Mouse (Mus musculus): ENCODE measurements around the gene Gstm5. TPM values are rescaled to one million over a fixed set of nuclear protein-coding genes. Genes with fewer than 3 reads are reported as not detected.
"Not testable (repeated sequence)": the region's sequence is repeated elsewhere in the genome, so short reads cannot be mapped to it uniquely, and the experiment has no call there.

Gstm5 gene
- polyA plus RNA-seq, 2 experiments from 2014 or later: 1.4 TPM; not detected in 1

DNA sequence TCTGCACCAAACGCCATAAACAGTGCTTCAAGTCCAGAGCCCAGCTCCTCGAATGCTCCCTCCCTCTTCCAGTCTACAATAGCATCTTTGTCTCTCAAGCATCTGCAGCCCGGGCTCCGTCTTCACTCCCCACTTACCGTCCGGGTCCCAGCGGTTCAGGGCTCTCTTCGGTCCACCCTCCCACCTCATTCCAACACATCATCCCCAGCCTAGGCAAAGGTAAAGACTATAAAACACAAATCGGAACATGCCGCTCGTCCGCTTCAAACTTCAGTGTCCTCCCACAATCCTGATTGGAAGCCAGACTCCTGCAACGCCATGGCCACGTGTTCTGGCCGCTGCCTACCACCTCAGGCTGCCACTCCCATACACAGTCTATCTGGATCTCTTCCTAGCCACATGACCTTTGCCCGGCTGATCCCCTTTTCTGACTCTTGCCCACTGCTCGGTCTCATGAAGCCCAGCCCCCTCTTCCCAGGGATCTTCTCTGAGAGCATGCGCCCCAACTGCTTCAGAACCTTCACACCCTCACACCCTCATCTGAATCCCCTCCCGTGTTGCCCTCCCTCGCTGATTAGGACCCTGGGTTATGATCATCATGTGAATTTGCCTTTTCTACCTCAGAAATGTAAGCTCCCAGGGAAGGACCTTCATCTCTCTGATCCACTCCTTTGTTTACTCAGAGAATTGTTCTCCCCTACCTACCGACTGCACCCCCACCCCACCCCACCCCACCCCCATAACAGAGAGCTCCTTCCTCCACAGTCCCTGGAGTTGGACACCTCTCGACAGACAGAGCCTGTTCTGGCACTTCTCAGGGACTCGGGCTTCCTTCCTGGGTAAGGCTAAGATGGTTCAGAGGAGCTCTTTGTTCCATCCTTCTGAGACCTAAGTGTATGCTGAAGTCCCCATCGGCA is 22.0 kb upstream of the Gstm5 start:
- ATAC-seq: no peak

DNA sequence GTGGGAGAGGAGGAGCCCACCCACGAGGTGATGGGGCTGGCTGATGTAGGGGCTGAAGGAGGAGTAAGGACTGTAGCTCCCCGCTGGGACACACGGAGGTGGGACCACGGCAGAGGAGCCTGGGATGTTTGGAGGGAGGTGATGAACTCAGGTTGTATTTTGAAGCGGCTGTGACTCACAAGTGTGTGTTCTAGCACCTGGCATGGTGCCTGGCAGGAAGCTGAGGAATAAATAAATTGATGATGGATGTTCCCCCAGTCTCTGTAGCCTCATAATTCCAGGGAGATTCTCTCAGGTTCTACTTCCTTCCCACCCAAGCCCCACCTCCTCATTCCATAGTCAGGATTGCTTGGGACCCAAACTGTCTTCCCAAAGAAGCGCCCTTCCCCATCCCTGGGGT is 20.4 kb upstream of the Gstm5 start:
- ATAC-seq: no peak

DNA sequence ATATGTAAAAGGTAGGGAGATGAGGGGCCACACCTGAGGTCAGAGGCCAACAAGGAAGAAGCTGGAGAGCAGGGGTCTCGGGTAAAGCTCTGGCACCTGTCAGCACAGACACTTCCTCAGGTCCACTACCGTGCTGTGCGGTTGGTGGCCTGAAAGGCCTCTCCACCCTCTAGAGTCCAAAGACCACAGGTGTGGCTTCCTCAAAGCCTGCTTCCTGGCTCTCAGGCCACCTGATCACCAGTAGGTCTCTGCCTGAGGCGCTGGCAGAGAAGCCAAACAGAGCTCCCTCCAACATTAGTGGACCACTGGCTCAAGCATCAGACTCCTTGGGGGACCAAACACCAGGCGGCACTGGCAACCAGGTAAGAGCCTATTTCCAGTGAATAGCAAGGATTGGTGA is 18.6 kb upstream of the Gstm5 start, which contains the start of gene Eps8l3:
TSS of gene Eps8l3 (plus strand) at position 225 of the 400 bp plus-strand sequence.
- ATAC-seq: no peak

DNA sequence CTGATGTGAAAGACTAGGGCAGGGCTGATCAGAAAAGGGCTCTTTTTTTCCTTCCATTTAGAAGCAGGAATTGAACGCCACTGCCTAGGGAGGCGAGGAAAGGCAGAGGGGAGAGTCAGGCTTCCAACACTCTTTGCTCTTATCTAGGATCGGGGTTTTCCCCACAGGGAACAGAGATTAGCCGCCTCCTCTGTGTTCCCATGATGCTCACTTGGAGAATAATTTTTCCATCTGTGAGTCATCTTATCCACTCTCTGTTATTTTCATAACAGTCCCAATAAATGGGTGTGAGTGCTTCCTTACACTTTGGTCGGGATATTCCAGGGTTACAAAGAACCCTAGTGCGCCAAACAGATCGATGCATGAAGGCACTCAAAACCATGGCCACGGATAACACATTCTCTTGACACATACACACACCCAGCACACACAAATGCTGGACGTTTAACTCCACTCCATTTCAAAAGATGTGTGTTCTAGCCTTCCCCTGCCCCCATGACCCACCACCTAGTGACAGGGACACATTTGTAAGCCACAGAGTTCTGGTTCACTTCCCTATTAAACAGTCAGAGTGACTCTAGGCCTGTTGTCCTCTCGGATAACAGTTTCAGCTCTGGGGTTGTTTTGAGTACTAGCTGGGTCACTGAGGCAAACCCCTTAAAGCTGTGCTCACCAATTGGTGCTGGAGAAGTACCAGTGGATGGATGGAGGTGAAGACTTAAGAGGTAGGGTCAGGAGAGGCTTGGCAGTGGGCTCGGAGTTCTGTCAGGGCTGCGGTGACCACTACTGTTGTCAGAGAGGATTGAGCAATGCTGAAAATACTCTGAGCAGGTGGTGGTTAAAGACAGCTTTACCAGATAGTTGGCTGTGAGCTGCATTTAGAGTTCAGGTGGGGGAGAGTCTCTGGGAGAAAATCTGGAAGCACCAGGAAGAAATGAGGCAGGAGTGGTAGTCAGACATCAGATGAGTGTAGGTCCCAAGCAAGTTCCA is 17.6 kb upstream of the Gstm5 start:
- ATAC-seq: no peak

DNA sequence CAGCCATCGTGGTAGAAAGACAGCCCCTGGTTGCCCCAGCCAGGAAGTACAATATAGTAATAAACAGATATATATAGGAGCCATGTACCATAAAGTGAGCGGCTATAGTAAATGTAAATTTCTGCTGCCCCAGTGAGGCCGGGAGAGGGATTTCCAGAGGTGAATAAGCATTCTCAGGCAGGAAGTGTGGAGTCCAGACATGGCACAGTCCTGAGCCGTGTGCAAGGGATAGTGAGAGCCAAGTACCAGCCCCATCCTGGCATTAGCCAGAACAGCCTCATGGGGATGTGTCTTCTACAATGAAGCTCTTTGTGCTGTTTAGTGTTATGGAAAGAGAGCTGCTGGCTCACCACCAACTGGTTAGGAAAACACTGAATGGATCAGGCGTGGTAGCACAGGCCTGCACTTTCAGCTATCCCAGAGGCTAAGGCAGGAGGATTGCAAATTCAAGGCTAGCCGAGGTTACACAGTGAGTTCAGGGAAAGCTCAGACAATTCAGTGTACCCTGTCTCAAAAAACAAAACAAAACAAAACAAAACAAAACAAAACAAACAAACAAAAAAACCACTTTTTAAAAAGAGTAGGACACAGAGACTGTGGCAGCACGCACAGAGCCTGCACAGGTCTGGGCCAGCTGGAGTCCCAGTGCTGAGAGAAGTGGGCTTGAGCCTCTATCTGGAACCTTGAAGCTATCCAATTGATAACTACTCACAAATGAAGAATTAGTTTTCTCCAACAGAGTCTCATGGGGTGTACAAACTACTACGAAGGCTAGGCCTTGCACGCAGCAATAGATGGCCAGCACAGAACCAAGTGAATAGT is 7.7 kb upstream of the Gstm5 start:
- ATAC-seq: no peak

DNA sequence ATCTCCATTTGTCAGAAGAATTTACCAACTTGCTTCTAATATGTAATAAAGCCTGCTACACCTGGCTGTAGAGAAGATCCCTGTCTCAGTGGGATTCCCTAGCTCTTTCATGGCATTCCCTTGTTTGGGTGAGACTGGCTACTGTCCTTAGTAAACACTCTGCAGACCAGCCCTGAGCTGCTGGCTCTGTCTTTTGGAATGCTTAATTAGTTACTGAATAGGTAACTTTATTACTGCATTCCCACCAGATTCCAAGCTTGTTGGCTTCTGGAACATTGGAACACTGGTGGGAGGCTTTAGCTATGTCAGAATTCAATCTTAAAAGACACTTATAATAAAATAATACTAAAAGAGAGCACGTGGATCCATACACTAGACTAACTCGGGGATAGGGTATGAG is 6.4 kb upstream of the Gstm5 start:
- ATAC-seq: not testable (repeated sequence)

DNA sequence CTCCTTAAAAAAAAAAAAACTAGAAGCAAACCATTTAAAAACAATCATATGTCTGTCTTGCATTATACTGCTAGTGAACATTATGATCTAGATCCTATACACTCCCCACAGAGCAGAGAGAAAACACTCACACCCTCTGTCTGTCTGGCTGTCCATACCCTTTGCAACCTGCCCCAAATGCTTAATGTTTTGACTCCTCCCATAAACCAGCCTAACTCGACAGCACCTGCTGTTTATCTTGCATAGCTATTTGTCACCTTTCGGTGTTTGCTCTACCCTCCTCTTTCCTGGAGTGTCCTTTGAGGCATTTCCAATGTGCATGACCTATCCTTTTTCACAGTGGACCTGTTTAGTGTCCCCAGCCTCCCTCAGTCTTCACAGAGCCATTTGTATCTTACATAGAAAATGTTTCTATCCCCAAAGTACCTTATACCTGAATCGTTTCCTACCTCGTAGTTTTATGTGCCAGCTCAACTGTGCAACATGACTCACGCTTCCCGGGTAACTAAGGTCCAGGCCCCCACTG is 364 bp upstream of the Gstm5 start:
- no peak for ATAC-seq

DNA sequence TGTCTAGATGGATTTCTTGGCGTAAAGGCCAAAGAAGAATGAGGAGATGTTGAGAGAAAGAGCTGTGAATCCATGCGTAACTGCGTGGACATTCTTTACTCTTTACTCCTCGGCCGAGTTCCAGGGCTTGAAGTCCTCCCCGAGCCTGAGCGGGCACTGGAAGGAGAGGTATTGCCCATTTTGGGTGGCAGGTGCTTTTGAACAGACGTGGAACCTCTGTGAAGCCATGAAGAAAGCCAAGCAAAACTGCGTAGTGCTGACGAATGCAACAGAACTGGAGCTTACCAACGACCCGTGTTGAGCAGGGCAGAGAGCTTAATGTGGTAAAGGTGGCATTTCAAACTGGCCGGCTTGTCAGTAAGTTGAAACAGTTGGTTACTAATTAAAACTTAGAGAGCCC is 3.1 kb downstream of the Gstm5 start:
- no peak for ATAC-seq

DNA sequence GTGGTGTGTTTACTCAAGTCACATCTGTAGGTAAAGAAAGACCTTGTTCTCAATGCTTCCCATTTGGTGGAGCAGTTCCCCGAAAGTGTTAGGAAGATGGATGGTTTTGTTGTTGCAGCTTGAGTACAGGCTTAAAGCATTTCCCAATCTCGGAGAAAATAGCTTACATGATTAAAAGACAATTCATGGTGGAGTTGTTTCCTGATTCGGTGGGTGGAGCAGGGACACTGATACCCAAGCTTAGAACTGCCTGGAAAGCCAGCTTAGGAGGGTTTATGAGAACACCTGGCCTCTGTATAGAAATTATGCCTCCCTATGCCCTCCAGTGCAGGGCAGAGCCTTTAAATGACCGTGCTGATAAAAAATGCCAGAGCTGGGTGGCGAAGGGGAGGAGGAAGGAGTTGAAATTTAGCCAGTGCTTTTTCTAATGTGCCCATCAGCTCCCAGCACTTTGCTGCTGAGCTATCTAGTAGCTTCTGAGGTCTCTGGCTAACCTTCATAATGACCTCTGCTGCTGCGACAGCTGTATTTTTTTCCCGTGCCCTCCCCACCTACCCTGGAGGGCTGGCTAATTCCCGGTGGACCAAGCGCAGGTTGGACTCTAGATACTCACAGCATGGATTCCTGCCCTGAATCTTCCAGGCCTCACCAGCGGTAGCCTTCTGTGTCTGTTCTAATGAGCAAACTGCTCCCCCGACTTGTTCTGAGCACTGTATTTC is 5.5 kb downstream of the Gstm5 start:
- no peak for ATAC-seq

DNA sequence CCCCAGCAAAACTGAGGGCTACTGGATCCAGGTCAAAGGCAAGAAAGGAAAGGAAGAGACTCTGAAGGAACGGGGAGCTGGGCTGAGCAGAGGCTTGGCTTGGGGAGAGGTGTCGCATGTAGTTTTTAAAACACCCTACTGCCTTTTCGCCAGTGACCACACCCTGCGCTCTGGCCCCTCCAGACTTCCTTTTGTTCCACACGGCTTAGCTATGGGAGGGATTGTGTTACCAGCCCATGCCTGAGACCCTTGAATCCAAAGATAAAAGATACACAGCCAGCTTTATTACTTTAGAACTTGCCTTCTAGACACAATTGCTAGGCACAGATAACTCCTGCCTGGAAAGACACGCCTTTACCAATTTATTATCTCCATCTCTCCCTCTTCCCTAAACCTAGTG is 10.3 kb downstream of the Gstm5 start:
- ATAC-seq: no peak

DNA sequence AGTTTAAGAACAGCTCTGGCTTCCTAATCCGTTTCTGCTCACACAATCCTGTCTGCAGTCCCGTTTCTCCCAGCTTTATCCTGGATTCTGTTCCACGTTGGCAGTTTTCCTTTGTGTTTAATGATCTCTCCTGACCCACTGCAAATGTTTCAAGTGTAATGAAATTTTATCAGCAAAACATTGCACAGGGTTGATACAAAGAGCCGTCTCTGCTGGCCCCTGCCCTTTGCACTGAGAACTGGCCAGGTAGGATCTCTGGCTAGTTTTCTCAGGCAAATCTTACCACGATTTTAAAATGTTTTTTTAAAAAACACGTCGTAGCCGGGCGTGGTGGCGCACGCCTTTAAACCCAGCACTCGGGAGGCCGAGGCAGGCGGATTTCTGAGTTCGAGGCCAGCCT is 21.1 kb downstream of the Gstm5 start:
- no peak for ATAC-seq

DNA sequence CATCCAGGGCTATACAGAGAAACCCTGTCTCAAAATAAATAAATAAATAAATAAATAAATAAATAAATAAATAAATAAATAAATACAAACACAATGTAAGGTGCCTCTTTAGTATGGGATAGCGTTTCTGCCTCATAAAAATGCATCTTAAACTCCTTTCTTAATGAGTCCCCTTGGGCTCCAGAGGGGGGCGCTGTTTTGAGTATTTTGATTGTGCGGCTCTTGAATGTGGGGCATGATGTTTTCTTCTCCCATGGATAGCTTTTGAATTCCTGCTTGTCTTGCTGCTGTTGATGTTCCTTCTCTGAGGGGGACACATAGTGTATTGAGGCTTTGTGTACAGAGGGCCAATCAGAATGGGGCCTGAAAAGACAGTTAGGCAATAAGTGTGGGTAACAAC is 21.5 kb downstream of the Gstm5 start:
- no peak for ATAC-seq

DNA sequence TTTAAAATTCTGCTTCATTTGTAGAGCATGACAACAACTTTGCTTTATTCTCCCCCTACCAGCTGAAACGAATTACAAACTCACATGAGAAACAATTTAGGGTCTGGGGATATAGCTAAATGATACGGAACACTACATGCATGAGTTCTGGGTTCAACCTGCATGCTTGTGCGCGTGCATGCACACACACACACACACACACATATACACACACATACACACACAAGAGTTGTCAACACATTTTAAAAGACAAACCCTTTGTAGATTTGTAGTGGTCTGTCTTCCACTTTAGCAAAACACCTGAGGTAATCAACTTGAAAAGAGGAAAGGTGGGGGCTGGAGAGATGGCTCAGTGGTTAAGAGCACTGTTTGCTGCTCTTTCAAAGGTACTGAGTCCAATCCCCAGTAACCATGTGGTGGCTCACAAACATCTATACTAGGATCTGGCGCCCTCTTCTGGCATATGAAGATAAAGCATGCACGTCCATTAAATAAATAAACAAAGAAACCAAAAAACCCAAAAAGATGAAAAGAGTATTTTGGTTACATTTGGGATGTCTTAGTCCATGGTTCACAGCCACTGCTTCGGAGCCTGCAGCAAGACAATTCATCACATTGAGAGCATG is 22.3 kb downstream of the Gstm5 start:
- ATAC-seq: peak; percentile 60

DNA sequence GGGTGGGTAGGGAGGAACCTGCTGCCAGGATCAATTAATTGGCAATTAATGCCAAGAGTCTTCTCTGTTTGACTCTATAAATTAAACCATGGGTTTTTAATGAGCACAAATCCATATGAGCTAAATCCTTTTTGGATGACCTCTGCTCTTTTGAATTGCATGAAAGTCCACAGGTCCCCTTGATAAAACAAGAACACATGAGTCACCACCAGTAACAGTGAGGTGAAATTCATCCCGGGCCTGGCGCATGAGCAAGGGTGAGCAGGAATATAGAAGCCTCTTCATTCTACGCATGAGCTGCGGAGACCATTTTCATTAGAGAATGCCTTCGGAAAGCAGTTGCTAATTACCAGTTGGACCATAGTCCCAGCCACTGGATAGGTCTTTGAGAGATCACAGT is 24.7 kb downstream of the Gstm5 start:
- no peak for ATAC-seq

DNA sequence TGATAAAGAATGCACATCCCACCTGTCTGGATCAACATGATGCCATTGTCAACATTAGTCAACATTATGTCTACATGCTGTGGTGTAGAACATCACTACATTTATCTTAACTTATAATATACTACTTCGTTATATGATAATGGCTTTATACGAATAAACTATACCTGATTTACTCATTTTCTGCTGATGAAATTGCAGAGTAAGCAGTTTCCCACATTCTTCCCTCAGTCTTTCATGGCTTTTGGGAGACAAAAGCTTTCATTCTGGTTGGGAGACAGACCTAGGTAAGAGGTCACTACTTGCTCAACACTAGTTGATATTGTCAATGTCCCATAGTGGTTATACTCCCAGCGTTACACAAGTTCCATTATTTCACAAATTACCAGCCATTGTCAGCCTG is 29.7 kb downstream of the Gstm5 start:
- ATAC-seq: no peak

DNA sequence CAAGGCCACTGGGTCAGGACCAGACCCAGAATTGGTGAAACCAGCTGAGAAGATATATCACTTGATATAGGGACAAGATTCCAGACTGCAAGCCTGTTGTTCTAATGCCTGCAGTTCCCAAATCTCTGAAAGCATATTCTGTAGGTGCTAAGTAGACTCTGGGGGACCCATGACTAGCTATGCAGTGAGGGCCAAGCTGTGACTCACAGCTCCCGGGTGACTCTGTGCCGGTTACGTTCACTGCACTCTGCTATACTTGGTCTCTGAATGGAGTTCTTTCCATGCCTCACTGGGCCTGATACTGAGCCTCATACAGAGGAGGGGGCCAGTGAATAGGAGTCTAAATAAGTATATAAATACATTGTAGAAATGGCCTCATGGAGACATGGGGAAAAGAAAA is 32.2 kb downstream of the Gstm5 start:
- no peak for ATAC-seq

DNA sequence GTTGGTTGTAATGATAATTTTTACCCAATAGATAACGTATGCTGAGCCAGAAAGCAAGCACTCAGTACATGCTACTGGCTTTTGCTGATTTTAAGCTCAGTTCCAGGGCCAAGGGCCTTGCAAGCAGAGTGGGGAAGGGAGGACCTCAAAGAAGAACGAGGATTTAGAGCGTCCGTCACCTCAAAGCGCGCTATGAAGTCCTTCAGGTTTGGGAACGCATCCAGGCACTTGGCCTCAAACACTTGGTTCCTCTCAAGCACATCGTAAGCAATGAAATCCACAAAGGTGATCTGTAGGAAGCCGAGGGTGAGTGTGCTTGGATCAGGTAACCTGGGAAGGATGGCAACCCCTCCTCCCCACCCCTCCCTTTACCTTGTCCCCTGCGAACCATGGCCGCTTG is 33.1 kb downstream of the Gstm5 start:
- no peak for ATAC-seq

DNA sequence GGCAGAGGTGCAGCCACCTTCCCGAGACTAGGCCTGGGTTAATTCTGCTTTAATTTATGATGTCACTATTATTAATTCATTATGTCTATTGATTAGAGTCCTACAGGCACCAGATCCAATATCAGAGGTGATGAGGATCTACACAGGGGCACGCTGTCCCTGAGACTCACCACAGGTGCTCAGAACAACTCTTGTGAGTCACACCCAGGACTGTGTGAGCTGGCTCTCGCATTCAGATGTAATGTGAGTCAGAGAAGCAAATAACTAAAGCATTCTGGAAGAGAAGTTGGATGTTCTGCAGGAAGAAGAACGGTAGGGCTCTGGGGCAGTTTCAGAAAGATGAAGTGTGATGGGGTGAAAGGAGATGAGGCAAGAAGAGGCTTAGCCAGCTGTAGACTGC is 33.6 kb downstream of the Gstm5 start:
- no peak for ATAC-seq

DNA sequence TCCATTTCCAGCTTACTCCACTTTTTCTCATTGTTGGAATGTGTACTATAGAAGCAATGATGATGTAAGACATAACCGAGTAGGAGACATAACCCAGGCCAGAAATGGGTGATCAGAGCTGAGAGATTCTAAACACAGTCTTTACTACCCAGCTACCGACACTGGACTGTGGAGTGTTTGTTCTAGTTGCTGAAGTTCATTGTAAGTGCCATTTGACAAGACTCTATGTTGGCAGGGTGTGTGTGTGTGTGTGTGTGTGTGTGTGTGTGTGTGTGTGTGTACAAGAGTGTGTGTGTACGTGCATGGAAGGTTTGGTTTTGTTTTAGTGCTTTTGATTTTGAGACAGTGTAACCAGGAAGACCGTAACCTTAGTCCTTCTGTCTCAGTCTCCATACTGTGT is 34.1 kb downstream of the Gstm5 start:
- ATAC-seq: no peak

DNA sequence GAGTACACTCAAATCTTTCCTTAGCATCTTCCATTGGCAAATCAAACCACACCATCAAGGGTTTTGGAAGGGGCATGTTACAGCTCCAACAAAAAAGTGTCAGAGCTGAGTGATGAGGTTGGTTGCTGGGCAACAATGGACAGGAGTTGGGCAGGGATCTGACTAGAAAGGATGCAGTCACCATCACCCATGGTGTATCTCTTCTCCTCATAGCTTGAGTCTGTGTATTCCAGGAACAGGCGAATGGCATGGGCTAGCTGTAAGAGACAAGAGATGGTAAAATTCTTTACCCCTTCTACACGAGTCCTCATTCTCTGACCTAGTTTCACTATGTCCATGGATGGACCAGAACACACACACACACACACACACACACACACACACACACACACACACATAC is 35.5 kb downstream of the Gstm5 start:
- ATAC-seq: no peak

DNA sequence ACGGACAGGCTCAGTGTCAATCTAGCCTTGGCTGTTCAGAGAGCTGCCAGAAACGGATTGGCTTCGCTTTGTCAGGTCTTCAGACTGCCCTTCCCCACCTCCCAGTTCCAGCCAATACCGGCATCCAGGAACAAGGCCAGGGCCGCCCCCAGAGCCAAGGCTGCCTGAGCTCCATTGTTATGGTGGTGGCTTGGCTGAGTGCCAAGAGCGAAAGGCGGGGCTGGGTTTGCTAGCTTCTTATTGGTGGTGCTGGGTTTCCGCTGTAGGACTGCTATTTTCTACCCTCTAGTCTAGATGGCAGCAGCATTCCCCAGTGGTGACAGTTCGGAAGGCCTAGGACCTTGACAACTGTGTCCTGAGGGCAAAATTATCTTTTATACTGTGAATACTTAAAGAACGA is 36.0 kb downstream of the Gstm5 start, which contains the start of gene Gstm7:
TSS of gene Gstm7 (minus strand) at position 148 of the 400 bp plus-strand sequence.
- peak; percentile 97 for ATAC-seq
